Mouse (Mus musculus) neutrophil, adult 65 days (primary cell): ENCODE data around the gene Trpc1. TPM values are rescaled to one million over a fixed set of nuclear protein-coding genes. Genes with fewer than 3 reads are reported as not detected.

ENCODE experiments used
- total RNA-seq: library from RNA; stranded (reverse); gene quantifications from 2 replicates; pipeline ENCODE4 v1.2.4, GENCODE M21; 2023

Trpc1 gene
- 0.25 and 0.60 TPM in 2 replicates for total RNA-seq

DNA sequence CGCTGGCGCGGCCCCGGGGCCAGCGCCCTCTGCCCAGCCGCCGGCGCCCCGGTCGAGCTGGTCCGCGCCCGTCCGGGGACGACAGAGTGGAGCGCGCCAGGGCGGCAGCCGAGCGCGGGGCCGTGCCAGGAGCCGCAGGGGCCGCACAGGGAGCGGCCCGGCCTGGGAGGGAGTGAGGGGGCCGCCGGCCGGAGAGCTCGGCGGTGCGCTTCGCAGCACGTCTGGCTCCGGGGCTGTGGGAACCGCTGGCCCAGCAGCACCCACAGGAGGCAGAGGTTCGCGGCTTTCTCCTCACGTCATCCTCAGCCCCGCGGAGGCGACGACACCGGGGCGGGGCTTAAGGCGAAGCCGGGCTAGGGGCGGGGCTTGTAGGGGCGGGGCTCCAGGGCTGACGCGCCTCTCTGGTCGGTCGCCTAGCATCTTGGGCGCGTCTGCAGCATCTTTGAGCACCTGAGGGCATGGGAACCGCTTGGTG lies at the start of gene Trpc1:
TSS of gene Trpc1 (minus strand) at position 339 of the 475 bp plus-strand sequence.

Other genes starting within 250 kb of the Trpc1 start
- gene U2surp, start 238.4 kb downstream of the Trpc1 start, total RNA-seq = 52.1 and 65.1 TPM in 2 replicates
- 0.38 and 0.57 TPM in 2 replicates for gene Paqr9, start 190.7 kb downstream of the Trpc1 start, total RNA-seq
- gene Pcolce2, start 112.8 kb downstream of the Trpc1 start, total RNA-seq = not detected in 2 replicates
- gene Pls1, start 94.9 kb upstream of the Trpc1 start, total RNA-seq = 0.23 and 0.28 TPM in 2 replicates
- gene Atr, start 107.2 kb upstream of the Trpc1 start, total RNA-seq = 6.4 and 8.5 TPM in 2 replicates
- 26.2 and 30.4 TPM in 2 replicates for gene Xrn1, start 204.4 kb upstream of the Trpc1 start, total RNA-seq